Mouse (Mus musculus) layer of hippocampus, adult 11-12 months (tissue): ENCODE results near the gene Cadm1.

Experiments used
- DNase-seq: peaks from one replicate; pipeline ENCODE4 v3.0.0; 2022; ENCODE audit warnings: low spot score

Gene Cadm1

DNA sequence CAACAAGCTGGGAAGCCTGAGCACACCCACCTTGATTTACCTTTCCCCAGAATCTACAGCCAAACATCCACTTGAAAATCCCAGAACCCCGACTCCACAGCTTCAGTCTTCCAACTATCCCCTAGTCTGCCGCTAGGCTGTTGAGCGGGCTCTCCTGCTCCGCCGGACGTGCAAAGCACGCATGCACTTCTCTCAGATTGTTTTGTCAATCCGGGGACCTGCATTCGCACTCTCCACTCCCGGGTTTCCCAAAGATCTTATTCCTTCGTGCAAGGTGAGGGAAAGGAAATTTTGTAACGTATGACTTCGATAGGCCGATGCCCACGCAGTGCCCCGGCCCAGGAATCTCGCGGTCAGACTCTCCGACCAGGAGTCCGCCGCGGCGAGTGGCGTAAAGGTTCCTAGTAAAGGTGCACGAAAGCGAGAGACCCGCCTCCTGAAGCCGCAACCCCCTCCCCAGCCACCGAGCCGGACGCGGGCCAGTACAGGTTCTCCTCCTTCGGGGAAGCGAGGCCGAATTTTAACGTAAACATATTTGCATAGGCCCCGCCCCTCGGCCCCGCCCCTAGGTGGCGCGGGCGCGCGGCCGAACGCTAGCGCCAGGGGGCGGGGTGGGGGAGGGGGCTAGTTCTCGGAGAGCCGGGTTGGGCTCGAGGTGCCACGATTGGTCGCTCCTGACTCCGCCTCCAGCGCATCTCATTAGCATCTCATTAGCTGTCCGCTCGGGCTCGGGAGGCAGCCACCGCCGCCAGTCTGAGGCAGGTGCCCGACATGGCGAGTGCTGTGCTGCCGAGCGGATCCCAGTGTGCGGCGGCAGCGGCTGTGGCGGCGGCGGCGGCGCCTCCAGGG, at the start of gene Cadm1:
Cadm1 (plus strand) TSS at position 572 of the 849 bp plus-strand sequence.
- peak; percentile 98 for DNase-seq

DNA sequence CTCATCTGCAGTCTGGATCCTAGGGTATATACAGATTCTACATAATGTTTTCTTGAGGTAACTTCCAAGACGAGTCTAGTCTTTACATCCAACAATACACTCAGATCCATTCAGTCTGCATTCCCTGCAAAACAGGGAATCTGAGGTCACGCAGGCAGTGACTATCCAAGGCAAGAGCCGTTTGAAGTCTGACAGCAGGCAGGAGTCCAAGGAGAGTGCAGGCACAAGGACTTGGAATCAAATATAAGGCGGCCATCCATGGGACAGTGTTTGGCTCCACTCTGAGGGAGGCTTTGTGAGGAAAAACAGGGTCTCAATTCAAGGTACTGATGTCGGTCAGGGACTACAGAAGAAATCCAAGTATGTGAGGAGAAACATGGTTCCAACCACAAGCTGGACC, 45.5 kb upstream of the Cadm1 start:
- DNase-seq = no peak

- DNase-seq = no peak
Measured at GRCm38 (mm10) chr9:47485186-47485585, 44.8 kb upstream of the Cadm1 start.

DNA sequence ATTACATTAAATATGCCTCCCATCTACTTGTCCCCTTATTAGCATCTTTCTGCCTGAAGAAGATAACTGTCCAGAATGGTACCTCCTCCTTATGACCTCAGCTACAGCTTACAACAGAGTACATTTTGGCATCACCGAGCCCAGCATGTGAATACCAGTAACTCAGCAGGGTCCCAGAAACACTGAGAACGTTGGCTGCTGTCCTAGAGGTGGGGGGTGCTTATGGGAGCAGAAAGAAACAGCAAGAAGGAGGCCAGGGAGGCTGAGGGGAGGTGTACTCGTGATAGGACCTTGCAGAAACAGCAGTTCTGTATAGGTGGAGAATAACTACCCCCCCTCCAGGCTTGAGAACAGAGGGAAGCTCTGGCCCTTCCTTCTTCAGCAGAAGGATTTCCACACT, 30.2 kb upstream of the Cadm1 start:
- no peak for DNase-seq

GRCm38 (mm10) chr9:47505956-47506355, 24.0 kb upstream of the Cadm1 start:
- DNase-seq = no peak

GRCm38 (mm10) chr9:47506876-47507275, 23.1 kb upstream of the Cadm1 start:
- DNase-seq = no peak

DNA sequence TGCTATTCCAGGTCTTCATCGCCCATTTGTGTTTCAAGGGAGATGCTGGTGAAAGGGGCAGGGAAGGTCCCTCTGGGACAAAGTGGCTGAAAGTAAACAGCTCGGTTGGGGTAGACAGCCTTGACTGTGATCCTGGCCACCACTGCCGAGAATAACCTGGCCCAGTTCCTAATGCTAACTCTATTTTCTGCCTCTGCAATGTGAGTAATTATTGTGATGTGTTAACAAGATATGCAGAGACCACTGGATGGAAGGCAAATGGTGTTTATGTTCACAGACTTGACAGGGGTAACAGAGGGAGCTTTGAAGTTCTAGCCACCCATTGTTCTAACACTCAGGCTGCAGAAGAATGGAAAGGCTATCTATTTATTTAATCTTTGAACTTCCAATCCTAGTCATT, 21.9 kb upstream of the Cadm1 start:
- DNase-seq = no peak

GRCm38 (mm10) chr9:47512521-47512920, 17.5 kb upstream of the Cadm1 start:
- DNase-seq = no peak

- no peak for DNase-seq
Measured at GRCm38 (mm10) chr9:47514318-47514717, 15.7 kb upstream of the Cadm1 start.

- DNase-seq = no peak
Measured at GRCm38 (mm10) chr9:47516238-47516637, 13.7 kb upstream of the Cadm1 start.

DNA sequence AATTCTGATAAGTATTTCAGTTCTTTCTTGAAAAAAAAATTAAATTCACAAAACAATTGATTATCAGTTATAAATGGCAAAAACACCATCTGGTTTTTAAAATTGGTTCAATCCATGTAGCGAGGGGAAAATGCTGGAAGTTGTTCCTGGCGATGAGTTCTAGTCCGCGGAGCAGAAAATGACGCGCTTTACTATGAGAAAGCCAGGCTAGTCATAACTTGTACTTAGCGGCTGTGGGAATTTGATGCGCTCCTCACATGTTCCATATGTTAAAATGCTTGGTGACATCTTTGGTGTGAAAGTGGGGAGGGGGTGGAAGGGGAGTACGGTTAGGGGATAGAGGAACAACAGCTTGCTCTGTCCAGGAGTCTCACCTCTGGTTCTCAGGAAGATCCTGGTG, 2.7 kb upstream of the Cadm1 start:
- no peak for DNase-seq

- peak; percentile 41 for DNase-seq
Measured at GRCm38 (mm10) chr9:47527741-47528140, 2.2 kb upstream of the Cadm1 start.

- no peak for DNase-seq
Measured at GRCm38 (mm10) chr9:47529182-47529581, 791 bp upstream of the Cadm1 start.

DNA sequence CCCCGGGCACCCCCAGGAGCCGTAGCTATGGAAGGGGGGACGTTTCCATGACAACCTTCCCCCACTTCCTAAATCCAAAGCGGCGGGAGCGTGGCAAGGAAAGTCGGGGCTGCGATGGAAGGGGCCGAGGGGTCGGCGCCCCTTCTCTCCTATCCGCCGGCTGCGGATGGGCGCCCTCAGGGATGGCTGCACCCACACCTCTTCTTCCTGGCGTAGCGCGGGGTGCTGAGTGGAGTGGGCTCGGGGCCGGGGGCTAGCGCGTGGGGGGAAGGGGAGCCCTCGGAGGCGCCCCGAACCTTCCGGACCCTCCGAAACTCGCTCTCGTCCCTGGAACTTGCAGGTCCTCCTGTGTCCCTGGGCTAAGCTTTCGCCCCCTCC, 560 bp downstream of the Cadm1 start:
- no peak for DNase-seq

GRCm38 (mm10) chr9:47530922-47531850, 1.2 kb downstream of the Cadm1 start:
- DNase-seq = peak; percentile 71

- DNase-seq = peak; percentile 52
Measured at GRCm38 (mm10) chr9:47532215-47532865, 2.4 kb downstream of the Cadm1 start.

- DNase-seq = no peak
Measured at GRCm38 (mm10) chr9:47533461-47533860, 3.5 kb downstream of the Cadm1 start.

DNA sequence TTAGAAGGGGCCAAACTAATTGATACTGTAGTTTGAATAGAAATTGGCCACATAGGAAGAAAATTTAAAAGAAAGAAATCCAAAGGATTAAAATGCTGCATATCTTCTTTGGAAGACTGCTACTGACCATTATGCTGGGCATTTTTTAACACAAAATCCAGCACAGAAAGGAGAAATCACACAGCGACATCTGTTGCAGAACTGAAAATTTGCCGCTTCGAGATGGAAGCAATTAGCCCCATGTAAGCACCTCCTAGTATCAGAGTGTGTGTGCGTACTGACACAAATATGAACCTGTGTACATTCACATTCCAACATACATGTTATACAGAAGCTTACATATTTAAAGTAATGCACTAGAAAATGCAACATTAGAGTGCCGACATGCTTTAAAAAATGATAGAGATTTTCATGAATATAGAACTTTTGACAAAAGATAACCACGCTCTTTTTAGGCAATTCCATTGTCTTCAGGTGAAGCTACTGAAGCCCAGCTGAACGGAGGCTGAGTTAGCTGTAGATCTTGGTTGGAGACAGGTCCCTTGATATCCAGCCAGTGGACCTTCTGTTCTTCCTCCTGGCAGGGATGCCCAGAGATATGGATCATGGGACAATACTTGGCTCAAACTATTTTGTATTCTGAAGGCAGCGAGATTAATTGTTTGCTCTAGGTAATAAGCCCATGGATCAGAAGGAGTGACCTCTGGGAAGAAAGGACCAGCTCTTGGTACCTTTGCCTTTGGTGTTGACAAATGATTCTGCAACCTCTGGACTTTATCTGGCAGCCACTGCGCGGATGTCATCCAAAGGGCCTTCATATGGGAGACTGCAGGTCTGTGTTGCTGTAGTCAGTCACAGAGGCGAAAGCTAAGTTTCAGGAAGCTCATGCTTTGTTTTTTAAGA, 4.9 kb downstream of the Cadm1 start:
- no peak for DNase-seq

- DNase-seq = no peak
Measured at GRCm38 (mm10) chr9:47545245-47545644, 15.3 kb downstream of the Cadm1 start.

DNA sequence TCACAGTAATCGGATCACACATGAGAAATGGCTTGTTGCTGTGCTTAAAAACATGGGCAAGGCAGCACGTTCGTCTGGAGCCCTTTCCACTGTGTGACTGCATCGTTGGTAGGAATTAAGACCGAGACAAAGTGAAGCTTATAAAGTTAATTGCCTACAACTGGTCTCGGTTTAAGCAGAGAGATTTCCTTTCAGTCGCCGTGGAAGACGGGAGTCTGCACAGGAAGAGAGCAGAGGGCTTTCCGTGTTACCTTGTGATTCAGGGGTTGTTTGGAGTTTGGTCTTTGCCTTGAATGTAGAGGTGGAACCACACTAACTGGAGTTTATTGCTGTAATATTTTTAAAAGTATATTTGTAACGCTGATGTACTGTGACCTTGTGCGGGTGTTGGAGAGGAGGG, 15.7 kb downstream of the Cadm1 start:
- no peak for DNase-seq

DNA sequence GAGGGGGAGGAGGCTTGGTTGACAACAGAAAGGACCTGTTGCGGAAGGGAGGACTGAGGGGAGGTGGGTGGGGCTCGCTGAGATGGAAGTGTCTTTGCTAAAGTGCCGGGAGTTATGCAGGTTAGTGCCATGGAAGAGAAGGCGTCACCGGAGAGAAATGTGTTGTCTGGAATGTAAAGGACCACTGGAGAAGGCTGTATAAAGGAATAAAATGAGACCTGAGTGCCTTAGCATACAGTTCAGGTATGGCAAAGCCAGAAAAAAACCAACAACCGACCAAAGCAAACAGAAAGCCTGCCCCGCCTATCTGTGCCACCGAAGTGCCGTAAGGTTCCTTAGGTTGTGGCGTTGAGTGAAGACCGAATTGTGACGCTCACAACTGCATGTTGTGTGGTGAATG, 18.4 kb downstream of the Cadm1 start:
- no peak for DNase-seq
